Mouse (Mus musculus) telencephalon, adult 2 months (tissue): Measurements from ENCODE around the gene Esp24.
"Not testable (repeated sequence)": the region's sequence is repeated elsewhere in the genome, so short reads cannot be mapped to it uniquely, and the experiment has no call there.

Experiments used
- DNase-seq: peaks from one replicate; pipeline ENCODE4 v3.0.0-alpha.2; 2011; ENCODE audit warnings: low read depth, low spot score

Esp24 gene

GRCm38 (mm10) chr17:39036395-39036794 lies at the start of gene Esp24:
TSS of gene Esp24 (plus strand) at chr17:39036695.
- DNase-seq = not testable (repeated sequence)

- no peak for DNase-seq
Measured at GRCm38 (mm10) chr17:39009846-39010245, 26.6 kb upstream of the Esp24 start.

DNA sequence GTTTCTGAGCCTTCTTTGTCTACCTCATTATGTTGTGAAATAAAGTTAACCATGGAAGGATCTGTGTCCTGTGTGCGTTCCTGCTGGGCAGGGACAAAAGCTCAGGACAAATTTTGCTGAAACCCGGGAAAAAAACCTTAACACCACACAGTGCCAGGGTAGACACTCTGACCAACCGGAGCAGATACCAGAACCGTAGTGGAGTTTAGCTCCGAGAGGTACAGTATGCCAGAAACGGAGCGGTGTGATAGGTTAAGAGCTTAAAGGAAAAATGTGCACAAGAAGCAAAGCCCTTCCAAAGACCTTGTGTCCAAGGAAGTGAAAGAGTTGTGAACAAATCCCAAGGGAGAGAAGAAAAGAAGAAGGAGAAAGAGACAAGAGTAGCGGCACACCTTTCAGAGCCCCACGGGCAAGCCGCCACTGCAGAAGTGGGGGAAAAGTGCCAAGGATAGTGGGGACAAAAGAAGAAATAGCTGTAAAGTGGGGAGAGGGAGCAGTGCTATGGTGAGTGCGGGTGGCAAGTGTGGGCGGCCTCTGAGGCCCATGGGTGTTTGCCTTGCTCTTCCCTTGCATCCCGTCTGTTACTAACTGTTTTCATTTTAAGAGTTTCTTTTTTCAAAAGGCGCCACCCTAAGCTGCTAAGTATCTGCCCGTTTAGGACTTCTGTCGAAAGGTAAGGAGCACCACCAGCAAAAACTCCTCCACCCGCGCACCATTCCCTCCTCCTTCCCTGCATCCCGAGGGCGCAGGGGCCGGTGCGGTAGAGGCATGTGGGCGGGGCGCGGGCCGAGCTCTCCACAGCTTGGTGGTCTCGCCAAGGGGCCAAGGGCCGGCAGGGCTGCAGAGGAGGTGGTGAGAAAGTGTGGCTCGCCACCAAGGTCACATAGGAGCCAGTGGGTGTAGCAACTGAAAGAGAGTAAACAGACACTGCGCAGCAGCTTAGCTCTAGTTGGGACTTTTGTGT lies 25.5 kb upstream of the Esp24 start:
- no peak for DNase-seq

DNA sequence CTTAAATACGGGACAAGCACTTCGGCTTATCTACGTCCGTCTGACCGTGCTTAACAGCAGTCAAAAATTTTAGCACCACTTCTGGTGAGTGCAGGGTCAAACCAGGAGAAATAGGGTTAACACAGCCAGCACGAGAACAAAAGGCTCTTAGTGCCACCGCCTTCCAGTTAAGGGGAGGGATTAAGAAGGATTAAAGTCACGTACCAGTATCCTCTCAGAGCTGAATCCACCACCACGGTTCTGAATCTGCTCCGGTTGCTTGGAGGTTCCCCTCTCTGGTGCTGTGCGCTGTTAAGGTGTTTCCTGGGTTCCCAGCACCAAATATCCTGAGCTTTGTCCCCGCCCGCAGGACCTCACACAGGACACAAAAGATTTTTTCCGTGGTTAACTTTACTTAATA lies 19.3 kb upstream of the Esp24 start:
- no peak for DNase-seq

GRCm38 (mm10) chr17:39043241-39043640 lies 6.7 kb downstream of the Esp24 start, which contains the start of gene Gm21903:
TSS of gene Gm21903 (minus strand) at chr17:39043341.
- no peak for DNase-seq

GRCm38 (mm10) chr17:39063641-39064040 lies 27.1 kb downstream of the Esp24 start:
- DNase-seq = no peak

- no peak for DNase-seq
Measured at GRCm38 (mm10) chr17:39076937-39077336, 40.4 kb downstream of the Esp24 start, which contains the start of gene Esp23. TSS of gene Esp23 (minus strand) at chr17:39077037.
